Mouse (Mus musculus) forebrain, embryonic 10.5 days (tissue): ENCODE data around the gene Soga1. TPM values are rescaled to one million over a fixed set of nuclear protein-coding genes. Genes with fewer than 3 reads are reported as not detected.

ENCODE experiments used
- DNase-seq: peaks from one replicate; pipeline ENCODE4 v3.0.0-alpha.2; 2017; ENCODE audit warnings: low spot score; ENCODE audit errors: extremely low spot score
- H3K27ac ChIP-seq: fragments of 300-500 bp; sonication (generic); 2 replicates; pipeline ENCODE4 v1.5.1; 2016; ENCODE audit warnings: mild to moderate bottlenecking
- H3K27me3 ChIP-seq: fragments of 300-500 bp; sonication (generic); 2 replicates; pipeline ENCODE4 v1.6.1; 2016; ENCODE audit warnings: mild to moderate bottlenecking; ENCODE audit not compliant: poor library complexity, severe bottlenecking
- H3K36me3 ChIP-seq: fragments of 300-500 bp; sonication (generic); replicated peaks from 2 replicates; pipeline ENCODE4 v1.6.1; 2016; ENCODE audit warnings: mild to moderate bottlenecking, moderate library complexity
- H3K4me1 ChIP-seq: fragments of 300-500 bp; sonication (generic); 2 replicates; pipeline ENCODE4 v1.6.1; 2016
- H3K4me3 ChIP-seq: fragments of 300-500 bp; sonication (generic); 2 replicates; pipeline ENCODE4 v1.5.1; 2016; ENCODE audit warnings: mild to moderate bottlenecking, moderate library complexity
- H3K9me3 ChIP-seq: fragments of 300-500 bp; sonication (generic); 2 replicates; pipeline ENCODE4 v1.6.1; 2016; ENCODE audit warnings: mild to moderate bottlenecking, moderate library complexity
- WGBS: fragments of 180-500 bp; shearing (Covaris S2); methylation state at CpG from one replicate; pipeline ENCODE4 v1.1.7; 2016; 5-methylcytosine and 5-hydroxymethylcytosine counted together
- polyA plus RNA-seq: library from polyadenylated mRNA; unstranded; fragments of >200 nt; fragmentation: Nextera tagmentation; extraction: Ambion mirVana; gene quantifications from 2 replicates; pipeline ENCODE4 v1.2.1, GENCODE M21; 2016

Soga1 gene
- 3.5 and 4.0 TPM in 2 replicates for polyA plus RNA-seq

DNA sequence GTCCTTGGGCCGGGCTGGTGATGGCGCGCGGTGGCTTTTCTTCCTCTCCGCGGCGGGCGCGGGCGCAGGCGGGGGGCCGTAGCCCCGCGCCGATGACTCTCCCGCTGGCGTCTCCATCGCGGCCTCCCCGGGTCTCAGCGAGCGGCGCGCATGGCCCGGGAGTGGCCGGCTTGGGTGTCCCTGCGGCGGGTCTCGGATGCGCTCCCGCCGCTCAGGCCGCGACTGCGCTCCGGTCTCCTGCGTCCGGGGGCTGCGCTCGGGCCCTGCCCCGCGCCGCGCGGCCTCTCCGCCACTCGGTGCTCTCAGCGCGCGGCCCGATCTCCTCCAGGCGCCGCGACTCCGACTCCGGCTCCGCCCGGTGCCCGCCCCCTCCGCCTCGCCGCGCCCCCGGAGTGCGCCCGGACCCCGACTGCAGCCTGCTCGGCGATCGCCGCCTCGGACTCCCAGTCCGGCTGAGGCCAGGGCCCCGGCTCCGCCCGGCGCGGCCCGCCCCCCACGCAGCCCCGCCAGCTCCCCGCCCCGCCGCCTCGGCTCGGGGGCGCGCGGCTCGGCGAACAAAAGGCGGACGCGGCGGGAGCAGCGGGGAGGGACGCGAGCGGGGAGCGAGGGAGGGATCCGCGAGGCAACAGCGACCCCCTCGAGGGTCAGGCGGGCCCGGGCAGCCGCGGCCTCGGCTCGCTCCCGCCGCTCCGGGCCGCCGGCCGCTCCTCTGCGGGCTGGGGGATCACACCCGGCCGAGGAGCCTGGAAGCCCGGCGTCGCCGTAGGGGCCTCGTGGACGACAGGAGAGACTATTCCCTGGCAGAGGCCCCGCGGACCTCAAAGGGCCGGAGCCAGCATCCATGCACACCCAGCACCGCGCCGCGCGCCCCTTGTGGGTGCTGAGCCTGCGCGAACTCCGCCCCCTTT, at the start of gene Soga1:
Gene Soga1 (minus strand): TSS at position 462 of the 908 bp plus-strand sequence.
- H3K4me1 ChIP-seq, result peaks cover 61% of the 10 kb centered on the region
- H3K9me3 ChIP-seq, result no peaks in the 10 kb centered on the region
- WGBS, result under 1% methylated on average over 110 of the region's 136 CpGs
- H3K36me3 ChIP-seq, result peaks cover 26% of the 10 kb centered on the region
- DNase-seq, result peak; percentile 84
- peak within 1 kb of the TSS; percentile 97 for H3K27ac ChIP-seq
- peaks cover 27% of the 10 kb centered on the region for H3K27me3 ChIP-seq
- H3K4me3 ChIP-seq, result peak within 1 kb of the TSS; percentile 98

DNA sequence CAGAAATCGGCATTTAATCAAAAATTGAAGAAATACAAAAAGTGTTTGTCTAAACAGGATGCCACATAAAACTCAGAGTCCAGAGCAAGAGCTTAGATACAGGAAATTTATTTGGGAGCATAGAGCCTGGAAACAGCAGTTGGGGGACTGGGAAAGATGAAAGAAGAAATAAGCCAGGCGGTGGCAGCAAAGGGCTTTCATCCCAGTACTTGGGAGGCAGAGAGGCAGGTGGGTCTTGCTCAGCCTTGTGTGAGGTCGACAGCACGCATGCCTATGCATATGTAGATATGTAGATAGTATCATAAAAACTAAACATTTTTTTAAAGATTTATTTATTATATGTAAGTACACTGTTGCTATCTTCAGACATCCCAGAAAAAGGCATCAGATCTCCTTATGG, 49.0 kb upstream of the Soga1 start:
- peaks cover 43% of the 10 kb centered on the region for H3K36me3 ChIP-seq
- WGBS, result 75% methylated on average over 4 of the region's 4 CpGs
- H3K9me3 ChIP-seq, result no peaks in the 10 kb centered on the region
- no peak for DNase-seq
- H3K4me3 ChIP-seq, result no peak overlapping the region
- H3K27me3 ChIP-seq, result no peaks in the 10 kb centered on the region
- peaks cover 5% of the 10 kb centered on the region; the same call in 1 of the 2 replicates for H3K4me1 ChIP-seq
- H3K27ac ChIP-seq, result no peak overlapping the region

DNA sequence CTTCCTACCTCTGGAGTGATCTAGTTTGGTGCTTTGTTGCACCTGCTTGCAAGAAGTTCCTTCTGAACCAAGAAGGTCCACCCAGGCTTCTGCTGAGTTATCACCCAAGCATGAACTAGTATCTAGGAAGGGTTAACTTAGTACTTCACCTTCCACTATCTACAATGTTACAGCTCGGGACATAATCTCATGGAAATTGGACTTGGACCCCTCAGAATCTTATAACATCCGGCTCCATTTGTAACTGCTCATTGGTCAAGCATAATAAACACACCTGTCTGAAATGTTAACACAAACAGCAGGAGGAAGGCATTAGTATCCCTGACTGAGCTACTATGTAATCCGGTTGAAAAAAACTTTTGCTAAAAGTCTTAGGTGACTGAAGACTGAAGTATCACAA, 48.3 kb upstream of the Soga1 start:
- Histone ChIP-seq H3K27ac (no peak overlapping the region), H3K27me3 (no peaks in the 10 kb centered on the region), H3K4me3 (no peak overlapping the region), H3K4me1 (peaks cover 5% of the 10 kb centered on the region; the same call in 1 of the 2 replicates), H3K36me3 (peaks cover 50% of the 10 kb centered on the region), H3K9me3 (no peaks in the 10 kb centered on the region)
- no peak for DNase-seq
- 92% methylated on average over 3 of the region's 3 CpGs for WGBS

DNA sequence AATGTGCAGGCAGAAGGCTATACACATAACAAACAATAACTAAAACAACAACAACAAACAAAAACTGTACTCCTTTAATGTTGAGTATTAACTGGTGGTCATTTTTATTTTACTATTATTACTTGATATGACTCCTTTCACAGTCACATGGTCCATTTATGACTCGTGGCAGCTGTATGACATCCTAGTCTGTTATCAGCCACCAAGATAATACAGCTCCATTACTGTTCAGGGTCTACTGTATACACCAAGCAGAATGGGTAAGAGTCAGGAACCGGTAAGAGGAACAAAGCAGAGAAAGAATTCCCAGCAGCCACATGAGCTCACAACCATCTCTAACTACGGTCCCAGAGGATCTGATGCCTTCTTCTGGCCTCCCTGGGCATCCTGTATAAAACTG, 46.2 kb upstream of the Soga1 start:
- peaks cover 5% of the 10 kb centered on the region; the same call in 1 of the 2 replicates for H3K4me1 ChIP-seq
- H3K27ac ChIP-seq, result no peak overlapping the region
- WGBS, result 93% methylated on average over 3 of the region's 3 CpGs
- no peak for DNase-seq
- H3K4me3 ChIP-seq, result no peak overlapping the region
- H3K27me3 ChIP-seq, result no peaks in the 10 kb centered on the region
- no peaks in the 10 kb centered on the region for H3K9me3 ChIP-seq
- H3K36me3 ChIP-seq, result peaks cover 69% of the 10 kb centered on the region

DNA sequence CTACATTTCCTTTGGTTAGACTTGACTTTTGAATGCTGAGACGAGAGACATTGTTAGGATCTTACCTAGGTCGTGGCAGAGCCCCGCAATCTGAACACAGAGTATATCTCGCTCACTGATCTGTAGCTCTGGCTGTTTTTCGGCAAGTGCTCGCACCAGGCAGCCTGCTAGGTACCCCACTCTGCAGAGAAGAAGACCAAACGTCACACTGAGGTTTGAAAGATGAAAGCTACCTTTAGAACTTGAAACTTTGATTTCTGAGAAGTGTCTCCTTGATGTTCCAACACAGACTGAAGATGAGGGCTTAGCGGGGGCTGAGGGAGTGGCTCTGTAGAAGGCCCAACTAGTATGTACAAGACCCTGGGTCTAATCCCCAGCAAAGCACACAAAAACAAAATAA, 42.7 kb upstream of the Soga1 start:
- H3K27me3 ChIP-seq, result no peaks in the 10 kb centered on the region
- H3K27ac ChIP-seq, result no peak overlapping the region
- H3K4me3 ChIP-seq, result no peak overlapping the region
- no peaks in the 10 kb centered on the region for H3K9me3 ChIP-seq
- no peaks in the 10 kb centered on the region for H3K4me1 ChIP-seq
- peaks cover 71% of the 10 kb centered on the region for H3K36me3 ChIP-seq
- 93% methylated on average over 8 of the region's 8 CpGs for WGBS
- DNase-seq, result no peak

DNA sequence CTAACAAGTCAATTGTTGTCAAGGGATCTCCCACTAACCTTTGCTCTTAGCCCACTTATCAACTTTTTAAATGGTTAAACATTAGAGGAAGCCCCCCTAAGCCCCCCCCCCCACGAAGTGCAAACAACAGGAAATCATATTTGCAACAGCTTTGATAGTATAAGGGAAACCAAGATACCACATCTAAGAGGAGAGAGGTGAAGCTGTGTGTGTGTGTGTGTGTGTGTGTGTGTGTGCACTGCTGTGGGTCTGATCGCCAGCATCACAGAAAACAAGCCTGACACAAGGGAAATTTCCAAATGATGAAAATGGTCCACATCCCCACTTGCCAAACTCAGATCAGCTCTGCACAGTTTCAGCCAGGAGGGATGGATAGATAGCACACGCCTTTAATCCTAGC, 40.0 kb upstream of the Soga1 start:
- WGBS, result 88% methylated on average over 3 of the region's 3 CpGs
- Histone ChIP-seq H3K4me1 (no peaks in the 10 kb centered on the region), H3K27ac (no peak overlapping the region), H3K36me3 (peaks cover 68% of the 10 kb centered on the region), H3K27me3 (no peaks in the 10 kb centered on the region), H3K4me3 (no peak overlapping the region), H3K9me3 (no peaks in the 10 kb centered on the region)
- no peak for DNase-seq

DNA sequence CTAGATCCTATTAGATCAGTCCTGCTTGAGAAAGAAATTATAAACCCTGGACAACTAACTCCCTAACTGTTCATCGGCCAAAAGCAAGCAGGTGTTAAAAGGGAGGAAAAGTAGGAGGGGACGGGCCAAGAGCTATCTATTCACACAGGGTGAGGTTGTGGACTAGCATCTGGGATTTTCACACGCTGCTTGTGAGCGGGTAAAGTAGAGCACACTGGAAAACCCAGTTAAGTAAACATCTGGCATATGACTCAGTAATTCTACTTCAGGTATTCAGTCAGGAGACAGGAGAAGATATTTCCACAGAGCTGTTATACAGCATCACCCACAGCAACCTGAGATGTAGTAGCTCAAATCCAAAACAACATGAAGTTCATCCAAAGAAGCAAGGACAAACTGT, 39.5 kb upstream of the Soga1 start:
- 91% methylated on average over 4 of the region's 4 CpGs for WGBS
- Histone ChIP-seq H3K36me3 (peaks cover 74% of the 10 kb centered on the region), H3K27me3 (no peaks in the 10 kb centered on the region), H3K4me3 (no peak overlapping the region), H3K4me1 (no peaks in the 10 kb centered on the region), H3K9me3 (no peaks in the 10 kb centered on the region), H3K27ac (no peak overlapping the region)
- DNase-seq, result no peak

DNA sequence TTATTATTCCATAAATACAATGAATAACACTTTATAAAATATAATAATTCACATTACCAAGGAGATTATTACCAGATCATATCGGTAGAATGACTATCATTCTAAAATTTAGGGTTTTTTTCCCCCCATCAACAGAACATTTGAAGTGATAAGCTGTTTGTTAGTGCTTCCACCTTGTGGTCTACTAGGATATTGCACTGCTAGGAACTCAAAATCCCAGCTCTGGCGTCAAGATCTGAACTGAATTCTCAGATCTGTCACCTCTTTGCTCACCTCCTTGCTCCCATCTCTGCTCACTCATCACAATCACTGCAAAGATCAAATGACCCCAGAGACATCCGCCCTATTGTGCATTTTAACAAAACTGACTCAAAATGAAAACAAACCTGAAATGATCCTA, 37.9 kb upstream of the Soga1 start:
- H3K27me3 ChIP-seq, result no peaks in the 10 kb centered on the region
- H3K4me1 ChIP-seq, result no peaks in the 10 kb centered on the region
- H3K36me3 ChIP-seq, result peaks cover 75% of the 10 kb centered on the region
- no peak for DNase-seq
- H3K4me3 ChIP-seq, result no peak overlapping the region
- WGBS, result 30% methylated on average over 3 of the region's 3 CpGs
- no peak overlapping the region for H3K27ac ChIP-seq
- H3K9me3 ChIP-seq, result no peaks in the 10 kb centered on the region

DNA sequence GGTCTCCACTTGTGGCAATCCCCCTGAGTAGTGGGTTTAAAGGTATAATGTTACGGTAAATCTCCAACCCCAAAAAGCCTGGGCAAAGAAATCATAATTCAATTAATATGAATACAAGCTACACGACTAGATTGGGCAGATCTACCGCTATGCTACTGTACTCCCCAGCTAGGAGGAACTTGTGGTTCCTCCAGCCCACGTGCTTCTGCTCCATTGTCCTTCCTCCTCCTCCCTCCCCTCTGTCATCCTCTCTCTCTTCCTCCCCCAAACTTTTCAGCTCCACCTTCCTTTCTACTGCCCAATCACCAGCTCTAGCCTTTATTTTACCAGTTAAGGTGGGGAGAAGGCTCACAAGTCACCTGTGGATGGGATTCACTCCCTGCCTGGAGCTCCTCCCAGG, 29.2 kb upstream of the Soga1 start:
- no peaks in the 10 kb centered on the region for H3K27me3 ChIP-seq
- no peaks in the 10 kb centered on the region for H3K9me3 ChIP-seq
- no peaks in the 10 kb centered on the region for H3K4me1 ChIP-seq
- H3K27ac ChIP-seq, result no peak overlapping the region
- 89% methylated on average over 4 of the region's 4 CpGs for WGBS
- H3K4me3 ChIP-seq, result no peak overlapping the region
- no peak for DNase-seq
- peaks cover 90% of the 10 kb centered on the region for H3K36me3 ChIP-seq

DNA sequence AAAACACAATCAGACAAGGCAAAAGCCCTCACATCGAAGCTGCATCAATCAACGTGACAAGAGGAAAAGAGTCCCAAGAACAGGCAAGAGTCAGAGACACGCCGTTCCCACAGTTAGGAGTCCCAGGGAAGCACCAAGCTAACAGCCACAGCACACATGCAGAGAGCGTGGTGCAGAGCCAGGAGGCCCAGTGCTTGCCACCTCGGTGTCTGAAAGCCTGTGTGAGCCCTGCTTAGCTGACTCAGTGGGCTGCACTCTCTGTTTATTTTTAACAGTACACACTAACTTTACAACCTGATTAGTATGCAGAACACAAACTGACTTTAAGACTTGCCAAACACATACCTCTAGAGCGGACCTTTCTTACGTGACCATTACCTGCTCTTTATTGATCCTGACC, 25.4 kb upstream of the Soga1 start:
- Histone ChIP-seq H3K27me3 (no peaks in the 10 kb centered on the region), H3K9me3 (no peaks in the 10 kb centered on the region), H3K4me1 (no peaks in the 10 kb centered on the region), H3K27ac (no peak overlapping the region), H3K4me3 (no peak overlapping the region), H3K36me3 (peaks cover 91% of the 10 kb centered on the region)
- no peak for DNase-seq
- WGBS, result 92% methylated on average over 8 of the region's 8 CpGs

DNA sequence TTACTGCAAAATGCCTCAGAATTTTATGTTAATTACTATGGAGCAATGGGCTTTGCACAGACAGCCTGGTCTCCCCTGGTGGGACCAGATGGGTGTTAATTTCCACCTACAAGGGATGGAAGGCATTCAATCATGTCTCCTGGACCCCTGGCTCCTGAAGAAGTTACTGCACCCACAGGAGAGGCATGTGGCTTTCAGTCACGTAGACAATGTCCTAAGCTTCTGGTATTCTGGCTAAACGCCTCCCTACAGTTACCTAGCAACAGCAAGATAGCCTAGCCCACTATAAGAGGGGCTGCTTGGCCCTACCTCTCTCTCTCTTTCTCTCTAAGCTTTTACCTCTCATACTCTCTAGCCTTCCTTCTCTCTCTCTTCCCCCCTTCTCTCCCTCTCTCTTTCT, 23.2 kb upstream of the Soga1 start:
- Histone ChIP-seq H3K36me3 (peaks cover 90% of the 10 kb centered on the region), H3K27ac (no peak overlapping the region), H3K4me3 (no peak overlapping the region), H3K4me1 (no peaks in the 10 kb centered on the region), H3K9me3 (no peaks in the 10 kb centered on the region), H3K27me3 (no peaks in the 10 kb centered on the region)
- no peak for DNase-seq
- 79% methylated on average over 2 of the region's 2 CpGs for WGBS

DNA sequence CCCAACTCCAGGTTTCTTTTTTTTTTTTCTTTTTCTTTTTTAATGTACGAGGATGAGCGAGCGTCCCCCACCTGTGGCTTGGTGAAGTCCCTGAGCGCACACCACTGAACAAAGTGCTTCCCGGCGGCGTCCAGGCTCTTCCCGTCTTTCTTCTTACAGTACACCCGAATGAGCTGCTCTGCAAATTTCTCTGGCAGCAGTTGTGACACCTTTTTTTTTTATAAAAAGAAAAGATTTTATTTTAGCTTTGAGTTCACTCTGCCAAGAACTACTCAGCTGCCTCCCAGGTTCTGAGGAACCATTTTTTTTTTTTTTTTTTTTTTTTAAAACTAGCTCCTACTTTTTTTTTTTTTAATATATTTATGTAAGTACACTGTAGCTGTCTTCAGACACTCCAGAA, 22.6 kb upstream of the Soga1 start:
- no peak overlapping the region for H3K27ac ChIP-seq
- H3K27me3 ChIP-seq, result no peaks in the 10 kb centered on the region
- 94% methylated on average over 9 of the region's 9 CpGs for WGBS
- peaks cover 91% of the 10 kb centered on the region for H3K36me3 ChIP-seq
- H3K4me3 ChIP-seq, result no peak overlapping the region
- no peaks in the 10 kb centered on the region for H3K4me1 ChIP-seq
- H3K9me3 ChIP-seq, result no peaks in the 10 kb centered on the region
- DNase-seq, result no peak

DNA sequence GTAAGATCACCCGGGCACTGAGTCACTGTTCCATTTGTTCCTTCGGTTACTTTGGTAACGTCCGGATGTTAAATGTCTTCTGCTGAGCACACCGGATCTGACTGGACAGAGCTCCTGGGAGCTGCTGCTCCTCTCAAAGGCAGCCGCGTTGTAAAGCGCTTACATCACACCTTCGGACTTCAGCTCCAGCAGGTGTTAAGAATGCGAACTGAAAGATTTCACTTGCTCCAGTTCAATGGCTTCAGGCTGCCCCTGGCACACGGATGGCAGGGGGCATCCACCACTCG, 21.2 kb upstream of the Soga1 start:
- Histone ChIP-seq H3K4me1 (no peaks in the 10 kb centered on the region), H3K27ac (no peak overlapping the region), H3K27me3 (no peaks in the 10 kb centered on the region), H3K9me3 (no peaks in the 10 kb centered on the region), H3K36me3 (peaks cover 83% of the 10 kb centered on the region), H3K4me3 (no peak overlapping the region)
- DNase-seq, result no peak
- 93% methylated on average over 12 of the region's 12 CpGs for WGBS
